Mouse (Mus musculus) embryo, embryonic 9.5 days (tissue): Measurements from ENCODE around the gene Trim23.
A peak's percentile ranks its signal among the peaks of the same experiment; 100 is the strongest.
"Not testable (repeated sequence)": the region's sequence is repeated elsewhere in the genome, so short reads cannot be mapped to it uniquely, and the experiment has no call there.

Source experiments
- DNase-seq: peaks from one replicate; pipeline ENCODE4 v3.0.0-alpha.2; 2017; ENCODE audit errors: extremely low spot score

Gene Trim23

DNA sequence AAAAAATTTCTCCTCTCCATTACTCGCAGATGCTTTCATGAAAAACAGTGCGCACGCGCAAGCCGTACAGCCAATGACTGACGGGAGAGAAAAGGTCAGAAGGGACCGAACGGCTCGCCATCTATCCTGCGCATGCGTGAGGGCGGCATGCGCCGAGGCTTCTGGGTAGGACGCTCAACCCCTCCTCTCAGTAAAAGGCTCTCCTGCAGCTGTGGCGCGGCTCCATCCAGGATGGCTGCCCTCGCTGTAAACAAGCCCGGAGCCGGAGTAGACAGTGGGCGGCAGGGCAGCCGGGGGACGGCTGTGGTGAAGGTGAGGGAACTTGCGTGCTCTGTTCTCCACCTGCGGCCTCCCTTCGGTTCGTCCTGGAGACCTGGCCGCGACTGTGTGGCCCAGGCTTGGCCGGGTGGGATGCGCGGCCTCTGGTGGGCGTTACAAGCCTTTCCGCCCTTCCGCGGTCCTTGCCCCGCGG, at the start of gene Trim23:
Trim23 (plus strand) TSS at position 148 of the 472 bp plus-strand sequence.
- peak; percentile 92 for DNase-seq

DNA sequence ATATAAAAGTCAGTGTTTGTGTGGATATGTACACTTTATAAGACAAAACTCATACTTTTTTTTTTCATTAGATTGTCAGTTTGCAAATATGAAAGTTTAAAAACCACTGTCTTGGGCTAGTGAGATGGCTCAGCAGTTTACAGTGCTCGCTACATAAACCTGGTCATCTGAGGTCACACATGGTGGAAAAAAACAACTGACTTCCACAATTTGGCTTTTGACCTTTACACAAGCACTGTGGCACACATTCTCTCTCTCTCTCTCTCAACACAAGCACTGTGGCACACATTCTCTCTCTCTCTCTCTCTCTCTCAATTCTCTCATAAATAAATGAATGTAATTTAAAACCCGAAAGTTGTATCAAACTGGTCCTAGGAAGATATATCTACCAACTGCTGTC, 46.0 kb upstream of the Trim23 start:
- DNase-seq: no peak

DNA sequence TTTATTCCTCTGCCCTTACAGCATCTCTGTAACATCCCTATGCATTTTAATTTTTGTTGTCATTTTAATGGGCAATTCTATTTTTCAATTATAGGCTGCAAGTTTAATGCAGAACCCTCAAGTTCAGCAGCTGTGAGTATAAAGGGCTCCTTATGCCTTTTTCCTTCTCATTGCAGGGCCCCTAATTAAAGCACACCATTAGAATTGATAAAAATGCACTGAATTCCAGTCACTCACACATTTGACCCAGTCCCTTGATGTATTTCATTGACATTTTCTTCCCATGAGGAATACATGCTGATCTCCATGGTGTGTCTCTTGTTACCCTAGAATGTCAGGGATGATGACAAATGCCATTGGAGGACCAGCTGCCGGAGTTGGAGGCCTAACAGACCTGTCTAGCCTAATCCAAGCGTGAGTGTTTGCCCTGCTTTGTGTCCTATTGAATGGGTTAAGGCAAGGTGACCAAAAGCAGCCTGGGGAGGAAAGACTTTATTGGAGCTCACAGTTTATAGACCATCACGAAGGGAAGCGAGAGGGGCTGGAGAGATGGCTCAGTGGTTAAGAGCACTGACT, 44.0 kb upstream of the Trim23 start:
- no peak for DNase-seq

DNA sequence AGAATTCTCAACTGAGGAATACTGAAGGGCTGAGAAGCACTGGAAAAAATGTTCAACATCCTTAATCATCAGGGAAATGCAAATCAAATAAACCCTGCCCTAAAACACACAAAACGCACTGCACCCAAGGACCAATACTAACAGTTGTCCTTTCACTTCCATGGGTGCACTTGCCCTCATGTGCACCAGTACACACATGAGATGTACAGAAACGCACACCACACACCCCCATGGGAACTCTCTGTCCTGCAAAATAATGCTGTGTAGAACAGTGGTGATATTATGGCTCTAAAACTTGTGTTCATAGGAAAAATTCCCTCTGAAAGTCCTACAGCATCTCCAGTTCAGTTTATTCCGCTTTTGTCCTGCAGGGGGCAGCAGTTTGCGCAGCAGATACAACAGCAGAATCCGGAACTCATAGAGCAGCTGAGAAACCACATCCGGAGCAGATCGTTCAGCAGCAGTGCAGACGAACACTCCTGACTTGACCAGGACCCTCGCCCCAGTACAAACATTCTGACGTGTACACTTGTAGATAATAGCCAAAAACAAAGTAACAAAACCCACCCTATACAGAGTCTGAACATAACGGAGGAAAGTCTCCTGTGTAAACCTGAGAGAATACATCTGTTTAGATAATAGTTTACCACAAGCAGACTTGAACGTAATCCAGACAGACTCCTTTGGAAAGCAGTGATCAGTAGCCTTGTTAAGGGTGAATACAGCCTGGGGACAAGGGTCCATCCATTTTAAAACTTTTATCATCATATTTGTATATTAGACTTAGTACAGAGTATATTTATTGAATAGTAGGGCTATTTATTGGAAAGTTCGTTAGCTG, 39.0 kb upstream of the Trim23 start:
- peak; percentile 73 for DNase-seq

DNA sequence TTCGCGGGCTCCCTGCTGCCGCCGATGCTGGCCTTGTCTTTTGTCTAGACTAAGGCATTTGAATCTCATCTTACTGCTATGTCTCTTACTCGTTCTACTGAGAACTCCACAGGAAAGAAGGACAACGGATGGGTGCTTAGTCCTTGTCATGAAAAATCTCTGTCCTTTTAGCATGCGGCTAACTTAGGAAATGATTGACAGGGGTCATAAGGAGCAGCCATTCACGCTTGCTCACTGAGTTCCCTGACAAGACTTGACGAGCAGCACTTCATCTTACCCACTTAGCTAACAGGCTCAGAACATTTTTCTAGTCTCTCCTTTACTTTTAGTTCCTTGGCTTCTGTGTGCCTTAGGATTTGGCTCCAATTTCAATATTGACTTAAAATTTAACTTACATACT, 33.7 kb upstream of the Trim23 start:
- no peak for DNase-seq

DNA sequence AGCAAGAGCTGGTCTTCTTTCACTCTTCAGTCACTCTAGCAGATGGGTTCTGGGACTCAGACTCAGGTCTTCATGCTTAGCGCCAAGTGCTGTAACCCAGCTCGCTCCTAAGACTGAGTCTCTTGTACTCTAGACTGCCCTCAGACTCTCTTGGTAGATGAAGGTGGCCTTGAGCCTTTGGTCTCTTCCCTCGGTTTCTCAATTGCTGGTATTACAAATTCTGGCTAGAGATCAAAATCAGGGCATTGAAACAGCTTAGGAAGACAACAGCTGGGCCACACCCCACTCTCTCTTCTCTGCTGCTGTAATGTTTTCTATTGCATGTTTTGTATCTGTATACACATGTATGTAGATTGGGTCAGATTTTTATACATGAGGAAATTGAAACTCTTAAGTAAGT, 33.0 kb upstream of the Trim23 start:
- DNase-seq: no peak

DNA sequence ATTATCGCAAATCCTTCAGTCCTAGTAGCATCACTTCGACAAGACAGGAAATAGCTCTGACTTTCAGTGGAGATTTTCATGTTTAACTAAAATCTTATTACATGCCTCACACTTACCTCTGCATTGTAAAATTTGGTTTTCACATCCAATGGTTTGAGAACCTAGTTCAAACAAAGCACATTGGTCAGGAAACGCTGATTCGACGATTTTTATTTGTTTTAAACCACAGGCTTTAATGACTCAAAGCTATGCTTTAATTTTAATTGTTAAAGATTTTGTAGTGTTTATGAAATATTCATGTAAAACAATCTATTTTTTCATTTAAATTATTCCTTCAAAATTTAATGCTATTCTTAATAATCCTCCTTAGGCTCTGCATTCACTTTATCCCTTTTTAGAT, 24.4 kb upstream of the Trim23 start:
- no peak for DNase-seq

DNA sequence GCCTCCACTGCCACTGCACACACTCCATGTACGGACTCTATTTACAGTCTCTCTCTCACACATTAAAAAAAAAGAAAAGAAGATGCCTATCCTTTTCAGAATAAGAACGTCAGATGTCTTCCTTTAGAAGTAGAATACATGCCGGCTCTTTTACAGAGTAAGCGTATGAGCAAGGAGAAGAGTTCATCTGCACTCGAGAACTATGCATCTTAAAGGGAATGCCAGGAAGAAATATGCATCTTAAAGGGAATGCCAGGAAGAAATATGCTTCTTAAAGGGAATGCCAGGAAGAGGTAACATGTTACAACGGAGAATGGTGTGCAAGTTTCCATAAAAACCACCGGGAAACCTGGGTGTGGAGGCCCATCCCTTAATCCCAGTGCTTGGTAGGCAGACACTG, 23.5 kb upstream of the Trim23 start:
- DNase-seq: no peak

DNA sequence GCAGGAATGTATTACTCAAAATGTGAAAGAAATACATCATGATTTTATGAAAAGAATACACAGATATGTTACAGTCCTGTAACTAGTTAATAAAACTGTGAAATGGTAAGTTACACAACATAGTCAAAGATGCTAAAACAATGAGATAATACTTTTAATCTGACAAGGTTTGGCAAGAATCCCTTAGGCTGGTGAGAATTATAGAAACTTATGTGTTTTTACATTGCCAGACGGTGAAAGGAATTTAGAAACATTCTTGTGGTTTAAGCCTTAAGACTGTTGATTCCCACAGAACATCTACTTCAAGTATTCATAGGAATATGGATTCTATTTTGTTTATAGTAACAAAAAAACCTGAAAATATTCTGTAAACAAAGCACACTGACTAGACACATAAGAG, 22.9 kb upstream of the Trim23 start:
- DNase-seq: no peak

DNA sequence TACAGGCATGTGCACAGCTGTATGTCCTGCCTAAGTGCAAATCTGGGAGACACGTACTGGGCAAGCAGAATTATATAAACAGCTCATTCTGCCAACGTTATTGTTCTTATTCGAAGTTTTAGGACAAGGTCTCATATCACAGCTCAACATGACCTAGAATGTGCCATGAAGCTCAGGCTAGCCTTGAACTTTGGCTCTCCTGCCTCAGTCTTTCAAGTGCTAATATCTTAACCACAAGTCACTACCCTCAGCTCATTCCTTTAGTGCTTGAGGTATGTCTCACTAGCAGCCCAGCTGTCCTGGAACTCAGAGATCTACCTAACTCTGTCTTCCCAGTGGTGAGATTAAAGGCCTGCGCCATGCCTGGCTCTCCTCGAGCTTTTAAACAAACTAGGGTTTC, 6.9 kb upstream of the Trim23 start:
- DNase-seq: no peak

DNA sequence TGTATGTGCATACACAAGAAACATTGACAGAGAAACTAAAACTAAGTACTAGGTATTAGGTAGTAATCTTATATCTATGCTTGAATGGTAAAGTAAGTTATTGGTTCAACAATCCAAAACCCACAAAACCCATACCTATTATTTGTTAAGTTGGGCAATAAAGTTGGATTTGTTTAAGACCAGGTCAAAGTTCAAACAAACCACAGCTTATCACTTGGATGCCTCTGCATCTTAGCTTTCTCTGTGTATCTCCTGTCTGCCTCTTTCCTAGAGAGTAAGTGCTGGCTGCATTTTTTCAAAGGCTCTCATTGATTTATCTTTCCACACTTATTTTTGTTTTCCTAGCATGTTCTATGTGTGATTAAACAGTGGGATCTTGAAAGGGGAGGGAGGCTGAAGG, 6.1 kb upstream of the Trim23 start:
- DNase-seq: no peak

DNA sequence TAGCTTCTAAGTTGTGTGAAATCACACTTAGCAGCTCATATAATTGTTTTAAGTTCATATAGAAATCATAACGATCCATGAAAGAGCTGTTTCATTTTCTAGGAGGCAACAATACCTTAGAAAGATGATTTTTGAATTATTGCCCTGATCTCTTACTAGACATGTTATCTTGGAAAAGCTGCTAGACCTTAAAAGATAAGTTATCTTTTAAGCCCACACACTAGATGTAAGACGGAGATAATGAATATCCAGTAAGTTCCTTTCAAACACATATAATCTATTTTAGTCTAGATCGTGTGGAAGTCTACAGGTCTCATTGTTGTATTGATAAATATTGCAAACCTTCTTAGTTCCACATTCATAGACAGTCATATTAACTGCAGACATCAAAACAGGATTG, 1.7 kb upstream of the Trim23 start:
- no peak for DNase-seq

DNA sequence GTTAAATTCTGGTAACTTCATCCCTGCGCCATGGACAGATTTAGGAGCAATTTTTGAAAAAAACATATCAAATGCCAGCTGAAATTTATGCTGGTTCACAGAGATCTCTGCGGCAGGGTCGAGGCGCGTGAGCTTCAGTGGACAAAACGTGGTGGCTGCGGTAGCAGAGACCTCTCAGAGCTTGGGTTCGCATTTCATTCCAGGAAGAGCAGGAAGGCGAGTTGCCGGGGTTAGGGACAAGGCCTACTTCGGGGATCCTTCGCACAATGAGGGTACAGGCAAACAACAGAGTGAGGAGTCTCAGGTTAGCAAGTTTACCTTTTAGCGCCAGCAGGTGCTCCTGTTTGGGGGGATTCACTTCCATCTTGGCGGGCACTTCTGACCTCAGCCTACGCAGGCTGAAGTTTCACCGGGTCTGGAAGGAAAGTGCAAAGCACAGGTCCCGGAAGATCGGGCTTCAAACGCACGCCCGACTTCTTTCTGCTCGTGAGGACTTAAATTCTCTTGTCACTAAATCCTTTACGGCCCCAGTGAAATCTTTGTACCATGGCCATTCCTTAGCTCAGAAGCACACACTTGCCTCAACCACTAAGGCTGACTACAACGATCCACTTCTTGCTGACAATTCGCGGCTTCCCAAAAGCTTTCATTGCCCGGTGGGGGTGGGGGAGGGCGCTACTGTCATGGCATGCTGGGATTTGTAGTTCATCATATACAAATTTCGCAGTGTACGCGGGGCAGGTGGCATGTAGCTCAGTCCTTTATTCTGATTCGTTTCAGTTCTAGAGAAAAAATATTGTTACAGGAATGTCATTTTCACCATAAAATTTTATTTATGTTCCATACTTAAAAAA, 574 bp upstream of the Trim23 start, which contains the start of gene Trappc13:
Trappc13 (minus strand) TSS at position 674 of the 854 bp plus-strand sequence.
- peak; percentile 88 for DNase-seq

DNA sequence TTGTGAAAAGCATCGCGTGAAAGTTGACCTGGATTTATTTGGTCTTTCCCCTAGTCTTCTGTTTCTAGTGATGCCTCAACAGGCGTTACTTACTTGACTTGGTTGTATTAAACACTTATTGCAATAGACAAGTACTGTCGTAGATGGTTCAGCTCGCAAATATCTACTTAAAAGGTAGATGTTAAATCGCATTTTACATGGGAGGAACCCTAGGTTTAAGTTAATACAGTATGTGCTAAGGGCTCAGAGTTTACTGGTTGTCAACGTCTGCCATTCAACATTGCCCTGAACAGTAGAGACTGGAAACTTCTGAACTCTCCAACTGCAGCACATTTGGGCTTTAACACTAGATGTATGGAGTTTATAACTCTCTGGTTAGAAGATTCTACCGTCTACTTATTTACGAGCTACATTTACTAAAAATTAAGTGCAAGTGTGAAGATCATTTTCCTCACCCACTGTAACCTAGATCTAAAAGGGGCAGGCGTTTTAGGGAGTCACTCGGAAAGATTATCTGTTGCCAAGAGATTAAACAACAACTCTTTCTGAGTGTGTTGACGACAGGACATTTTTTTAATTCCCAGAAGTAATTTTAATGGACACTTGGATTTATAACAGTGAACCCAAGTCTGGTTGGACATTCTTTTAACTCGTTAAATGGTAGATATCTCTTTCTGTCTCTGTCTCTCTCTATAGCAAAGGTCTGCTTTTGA, 735 bp downstream of the Trim23 start:
- no peak for DNase-seq

DNA sequence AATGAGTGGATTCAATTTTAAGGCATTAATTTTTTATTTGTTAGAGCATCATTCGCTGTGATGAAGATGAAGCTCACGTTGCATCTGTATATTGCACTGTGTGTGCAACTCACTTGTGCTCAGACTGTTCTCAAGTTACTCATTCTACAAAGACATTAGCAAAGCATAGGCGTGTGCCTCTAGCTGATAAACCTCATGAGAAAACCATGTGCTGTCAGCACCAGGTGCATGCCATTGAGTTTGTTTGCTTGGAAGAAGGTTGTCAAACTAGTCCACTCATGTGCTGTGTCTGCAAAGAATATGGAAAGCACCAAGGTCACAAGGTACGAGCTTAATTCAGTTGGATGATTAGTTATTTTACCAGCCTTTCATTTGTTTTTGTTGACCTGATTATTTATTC, 8.8 kb downstream of the Trim23 start:
- no peak for DNase-seq

DNA sequence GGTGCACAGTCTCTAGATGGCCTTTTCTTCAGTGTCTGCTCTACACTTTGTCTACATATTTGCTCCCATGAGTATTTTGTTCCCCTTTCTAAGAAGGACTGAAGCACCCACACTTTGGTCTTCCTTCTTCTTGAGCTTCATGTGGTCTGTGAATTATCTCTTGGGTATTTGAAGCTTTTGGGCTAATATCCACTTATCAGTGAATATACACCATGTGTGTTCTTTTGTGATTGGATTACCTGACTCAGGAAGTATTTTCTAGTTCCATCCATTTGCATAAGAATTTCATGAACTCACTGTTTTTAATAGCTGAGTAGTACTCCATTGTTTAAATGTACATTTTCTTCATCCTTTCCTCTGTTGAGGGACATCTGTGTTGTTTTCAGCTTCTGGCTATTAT, 17.3 kb downstream of the Trim23 start:
- not testable (repeated sequence) for DNase-seq

DNA sequence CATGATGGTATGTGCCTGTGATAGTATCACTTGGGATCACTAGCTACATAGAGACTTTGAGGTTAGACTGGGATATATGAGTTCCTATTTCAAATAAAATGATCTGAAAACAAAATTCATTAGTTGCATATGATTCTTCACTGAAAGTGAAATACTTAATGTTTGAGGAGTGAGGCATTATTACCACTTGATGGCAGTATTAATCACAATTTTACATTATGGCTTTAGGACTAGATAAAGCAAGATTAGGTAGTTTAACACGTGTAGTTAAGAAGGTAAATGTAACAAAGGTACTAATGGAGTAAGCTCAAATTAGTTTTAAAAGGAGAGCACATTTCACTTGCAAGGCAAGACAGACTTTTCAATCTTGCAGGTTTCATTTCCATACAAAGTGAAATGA, 25.7 kb downstream of the Trim23 start:
- no peak for DNase-seq

DNA sequence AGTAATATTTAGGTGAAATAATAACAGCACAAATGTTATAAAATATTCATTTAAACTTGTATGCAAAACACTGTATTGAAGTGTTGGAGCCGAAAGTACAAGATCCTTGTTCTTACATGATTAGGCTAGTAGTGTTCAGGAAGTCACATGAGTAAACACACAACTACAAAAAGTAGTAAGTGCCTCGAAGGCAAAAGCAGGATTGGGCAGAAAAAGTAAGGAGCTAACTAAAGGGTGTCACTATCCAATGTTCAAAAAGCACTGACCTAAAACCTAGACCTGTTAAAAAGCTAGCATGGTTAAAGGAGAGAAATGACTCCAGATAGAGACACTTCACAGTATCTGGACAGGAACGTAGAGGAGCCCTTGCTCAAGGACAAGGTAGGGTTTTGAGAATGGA, 48.9 kb downstream of the Trim23 start:
- no peak for DNase-seq

DNA sequence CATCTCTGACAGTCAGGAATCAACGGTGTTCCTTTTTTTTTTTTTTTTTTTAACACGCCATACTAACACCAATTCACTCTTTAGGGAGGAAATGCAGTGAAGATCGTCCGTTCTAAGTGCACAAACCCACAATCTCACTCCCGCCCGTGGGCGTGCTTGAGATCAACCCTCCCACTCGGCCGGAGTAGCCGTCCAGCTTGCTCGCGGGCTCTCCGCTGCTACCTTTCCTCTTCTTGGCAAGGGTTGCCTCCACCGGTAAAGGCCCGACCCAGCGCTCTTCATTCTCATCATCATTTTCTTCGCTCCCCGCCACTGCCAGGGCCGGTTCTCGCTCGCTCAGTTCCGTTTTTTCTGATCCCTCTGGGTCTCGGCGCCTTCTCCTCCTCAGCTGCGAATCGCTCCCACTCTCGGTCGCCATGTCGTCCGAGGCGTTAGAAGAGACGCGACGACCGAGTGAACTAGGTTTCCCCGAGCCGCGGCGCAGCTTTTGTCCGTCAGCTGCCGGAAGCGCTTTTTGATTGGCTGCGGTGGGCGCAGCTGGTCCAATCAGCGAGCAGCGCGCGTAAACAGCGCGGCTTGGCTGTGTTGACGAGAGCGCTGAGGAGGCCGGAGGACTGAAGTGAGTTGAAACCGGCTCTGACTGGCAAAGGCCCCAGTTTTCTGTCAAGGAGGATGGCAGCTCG, 49.9 kb downstream of the Trim23 start, which contains the start of the genes Cenpk and Ppwd1:
Cenpk (plus strand) TSS at position 228 of the 683 bp plus-strand sequence.
Ppwd1 (minus strand) TSS at position 460 of the 683 bp plus-strand sequence.
- peak; percentile 98 for DNase-seq

DNA sequence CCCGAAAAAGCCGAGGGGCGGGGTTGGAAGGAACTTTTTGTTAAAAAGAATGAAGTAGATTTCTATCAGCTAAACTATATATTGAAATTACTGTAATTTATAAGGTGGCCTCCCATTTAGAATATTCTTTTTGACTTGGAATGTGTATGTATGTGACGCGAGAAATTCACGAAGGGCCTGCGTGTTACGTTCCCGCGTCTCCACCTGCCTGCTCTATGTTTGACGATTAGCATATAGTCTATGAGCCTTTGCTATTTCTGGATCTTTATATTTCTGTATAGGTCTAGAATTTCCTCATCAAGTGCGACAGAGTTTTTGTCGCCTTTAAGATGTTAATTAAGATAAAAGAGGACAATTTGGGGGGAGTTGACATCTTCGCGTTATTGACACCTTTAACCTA, 50.6 kb downstream of the Trim23 start:
- no peak for DNase-seq
